Mouse (Mus musculus): Measurements from ENCODE around the gene Tmem115.

DNA sequence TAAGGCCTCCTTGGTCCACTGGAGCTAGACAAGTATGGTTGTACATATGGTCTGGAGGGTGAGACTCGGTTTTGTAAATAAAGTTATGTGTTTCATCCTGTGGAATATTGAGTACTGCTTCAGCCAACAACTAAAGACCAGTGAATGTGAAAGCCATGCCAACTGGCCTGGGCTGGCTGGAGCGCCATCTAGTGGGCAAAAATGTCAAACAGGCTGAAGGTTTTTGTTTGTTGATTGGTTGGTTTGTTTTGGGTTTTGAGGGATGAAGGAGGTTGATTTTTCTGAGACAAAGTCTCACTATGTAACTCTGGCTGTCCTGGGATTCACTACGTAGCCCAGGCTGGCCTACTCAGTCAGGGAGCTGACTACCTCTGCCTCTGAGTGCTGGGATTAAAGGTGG, 11.9 kb downstream of the Tmem115 start:
- TF ChIP-seq GATA1 (IDR thresholded peaks at IDR 0.05; ENCODE audit: borderline replicate concordance, low read length) (no peak), FLI1 (IDR thresholded peaks at IDR 0.05; ENCODE audit: low read length) (no peak)

All from megakaryocyte, embryonic 14.5 days (primary cell).